Mouse (Mus musculus) adrenal gland, postnatal 25 days (tissue): ENCODE measurements around the gene Opcml. TPM values are rescaled to one million over a fixed set of nuclear protein-coding genes. Genes with fewer than 3 reads are reported as not detected.

Source experiments
- DNase-seq: peaks from one replicate; pipeline ENCODE4 v3.0.0; 2021; ENCODE audit warnings: mixed read lengths
- total RNA-seq: library from RNA; stranded (reverse); gene quantifications from 2 replicates; pipeline ENCODE4 v1.2.3, GENCODE M21; 2021

Gene Opcml
- total RNA-seq, 1 experiment from 2014 or later = 1.1 TPM

DNA sequence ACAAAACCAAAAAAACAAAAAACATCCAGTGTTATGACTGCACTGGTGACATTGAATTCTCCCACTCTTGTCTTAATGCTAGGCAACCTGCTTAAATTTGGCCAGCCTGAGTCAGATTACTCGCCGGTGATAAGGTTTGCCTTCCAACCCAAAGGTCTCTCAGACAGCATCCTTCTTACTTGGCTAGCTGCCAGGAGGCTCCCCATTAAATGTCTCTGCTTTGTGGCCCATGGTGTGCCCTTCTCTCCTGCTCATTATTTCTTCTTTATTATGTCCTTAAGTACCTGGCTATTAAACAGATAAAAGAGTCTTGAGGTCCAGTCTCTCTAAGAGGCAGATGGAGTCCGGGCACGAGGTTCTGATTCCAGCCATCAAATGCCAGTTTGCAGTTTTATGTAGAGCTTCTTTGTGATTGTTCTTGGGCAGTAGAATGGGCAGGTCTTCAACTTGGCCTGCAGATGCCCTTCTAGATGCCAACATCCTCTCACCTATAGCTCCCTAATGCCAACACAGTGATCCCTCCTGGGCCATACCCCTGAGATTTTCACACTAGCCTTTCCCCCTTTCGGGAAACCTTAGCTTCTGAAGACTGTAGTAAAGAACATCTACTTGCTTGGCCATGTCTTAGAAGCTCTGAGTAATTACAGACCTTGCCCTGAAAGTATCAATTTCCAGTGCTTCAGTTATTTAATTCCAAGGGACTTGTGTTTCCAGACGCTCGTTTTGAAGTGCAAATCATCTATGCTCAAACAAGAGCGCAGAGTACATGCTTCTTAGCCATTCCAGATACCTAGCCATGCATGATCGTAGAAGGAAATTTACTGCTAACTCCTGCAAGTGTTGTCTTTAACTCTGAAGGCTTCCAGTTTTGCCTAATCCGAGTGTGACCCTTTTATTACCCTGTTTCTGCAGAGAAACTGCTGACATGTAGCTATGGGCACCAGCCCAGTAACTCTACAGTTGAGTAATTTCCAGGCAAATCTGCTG is 986.2 kb downstream of the Opcml start:
- no peak for DNase-seq

DNA sequence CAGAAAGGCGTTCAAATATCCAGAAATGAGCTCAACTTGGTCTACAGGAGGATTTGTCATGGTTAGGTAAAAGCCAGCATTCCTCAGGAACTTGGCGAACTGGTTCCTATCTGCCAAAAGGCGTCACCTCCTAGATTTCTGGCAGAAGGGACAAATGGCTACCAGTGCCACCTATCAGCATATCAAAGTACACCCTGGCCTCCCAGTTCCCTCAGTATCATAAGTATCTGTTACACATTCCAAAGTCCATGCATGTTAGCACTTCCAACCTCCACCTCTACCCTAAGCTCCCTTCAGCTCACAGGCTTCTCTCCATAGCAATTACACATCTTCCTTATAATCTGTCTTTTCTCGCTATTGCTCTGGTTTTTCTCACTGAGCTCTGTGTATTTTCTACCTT is 993.3 kb downstream of the Opcml start:
- no peak for DNase-seq

GRCm38 (mm10) chr9:28789439-28789838 is 998.9 kb downstream of the Opcml start:
- DNase-seq = no peak

DNA sequence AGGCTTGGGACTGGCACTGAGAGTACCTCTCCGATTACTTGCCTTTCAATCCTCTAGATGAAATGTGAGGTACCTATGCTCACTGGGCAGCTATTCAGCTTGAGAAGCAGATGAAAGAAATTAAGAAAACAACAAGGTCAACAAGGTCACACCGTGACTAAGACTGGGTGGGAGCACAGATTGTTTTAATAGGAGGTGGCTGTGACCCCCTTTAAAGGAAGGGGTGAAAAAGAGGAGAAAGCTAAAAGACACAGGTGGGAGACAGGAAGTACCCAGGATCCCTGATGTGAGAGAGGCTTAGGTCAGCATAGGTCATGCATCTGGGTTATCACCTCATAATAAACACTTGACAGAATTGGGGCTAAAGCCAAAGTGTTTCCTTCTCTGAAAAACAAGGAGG is 1009.5 kb downstream of the Opcml start:
- DNase-seq = no peak

GRCm38 (mm10) chr9:28806666-28807065 is 1016.1 kb downstream of the Opcml start:
- no peak for DNase-seq

- DNase-seq = no peak
Measured at GRCm38 (mm10) chr9:28822060-28822459, 1031.5 kb downstream of the Opcml start.

DNA sequence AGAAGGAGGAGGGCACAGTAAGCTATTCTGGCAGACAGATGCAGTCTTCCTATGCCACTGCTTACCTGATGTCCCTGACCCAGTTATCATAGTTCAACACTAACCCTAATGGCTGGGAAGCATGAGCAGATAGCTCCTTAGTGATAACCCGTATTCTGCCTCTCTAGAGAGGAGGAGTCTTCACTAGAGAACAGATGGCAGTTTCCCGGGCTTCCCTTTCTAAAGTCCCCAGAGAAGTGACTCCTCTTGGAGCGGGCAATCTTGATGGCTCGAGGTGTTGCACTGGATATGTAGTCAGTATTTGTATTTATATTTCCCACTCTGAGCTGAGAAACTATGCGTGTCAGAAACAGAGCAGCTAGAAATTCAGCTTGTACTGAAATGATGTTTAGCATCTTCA is 1031.9 kb downstream of the Opcml start:
- DNase-seq = no peak

DNA sequence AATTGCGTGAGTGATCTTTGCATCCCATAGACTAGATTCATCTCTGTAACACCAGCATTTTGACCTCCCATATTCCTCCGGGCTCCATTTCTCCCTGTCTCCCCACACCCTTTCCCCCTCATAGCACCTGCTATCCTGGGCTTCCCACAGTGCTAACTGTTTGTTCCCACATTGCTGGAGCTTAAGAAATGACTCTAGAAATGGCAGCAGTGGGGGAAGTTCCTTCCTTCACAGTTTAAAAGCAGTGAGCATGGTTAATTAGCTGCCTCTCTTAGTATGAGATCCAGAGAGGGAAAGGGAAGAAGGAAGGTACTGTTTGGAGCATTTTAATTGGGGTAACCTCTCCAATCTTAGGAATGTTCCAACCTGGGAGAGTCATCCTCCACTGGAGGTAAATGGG is 1035.2 kb downstream of the Opcml start:
- DNase-seq = no peak

GRCm38 (mm10) chr9:28845961-28846570 is 1055.5 kb downstream of the Opcml start:
- DNase-seq = no peak

DNA sequence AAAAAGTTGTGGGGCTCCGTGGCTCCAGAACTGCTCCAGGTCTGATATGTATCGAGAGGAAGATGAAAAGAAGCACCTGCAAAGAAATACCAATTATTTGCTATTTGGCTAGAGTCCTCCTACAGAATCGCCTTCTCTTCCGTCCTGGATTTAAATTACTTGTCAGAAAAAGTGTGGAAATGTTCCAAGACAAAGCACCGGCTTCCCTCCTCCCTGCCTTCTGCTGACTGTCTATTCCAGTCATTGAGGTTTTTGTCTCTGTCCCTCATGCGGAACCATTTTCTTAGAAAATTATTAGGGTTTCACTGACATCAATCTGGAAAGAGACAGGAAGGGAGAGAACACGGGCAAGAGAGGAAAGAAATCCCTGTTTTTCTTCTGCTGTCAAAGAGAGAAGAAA is 1065.3 kb downstream of the Opcml start:
- DNase-seq = no peak

GRCm38 (mm10) chr9:28861983-28862382 is 1071.4 kb downstream of the Opcml start:
- no peak for DNase-seq

DNA sequence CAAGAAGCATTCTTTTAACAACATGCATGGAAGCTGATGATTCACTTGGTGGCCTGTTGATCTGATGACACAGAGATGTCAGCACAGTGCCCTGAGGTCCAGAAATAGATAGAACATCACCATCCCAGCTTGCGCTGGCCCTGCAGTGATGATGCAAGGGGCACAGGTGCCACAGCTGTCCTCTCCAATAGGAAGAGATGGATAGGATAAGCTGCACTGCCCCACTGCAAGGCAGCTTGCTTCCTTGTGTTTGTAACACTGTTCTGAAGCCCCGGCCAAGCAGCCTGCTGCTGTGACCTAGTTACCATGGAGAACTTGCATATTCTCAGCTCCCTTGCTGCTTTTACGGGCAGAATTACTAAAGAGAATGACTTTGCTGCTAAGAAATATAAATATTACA is 1076.7 kb downstream of the Opcml start:
- no peak for DNase-seq

GRCm38 (mm10) chr9:28870478-28870877 is 1079.9 kb downstream of the Opcml start:
- peak; percentile 5 for DNase-seq

- DNase-seq = no peak
Measured at GRCm38 (mm10) chr9:28882566-28882965, 1092.0 kb downstream of the Opcml start.

- peak; percentile 25 for DNase-seq
Measured at GRCm38 (mm10) chr9:28891611-28892010, 1101.0 kb downstream of the Opcml start.

DNA sequence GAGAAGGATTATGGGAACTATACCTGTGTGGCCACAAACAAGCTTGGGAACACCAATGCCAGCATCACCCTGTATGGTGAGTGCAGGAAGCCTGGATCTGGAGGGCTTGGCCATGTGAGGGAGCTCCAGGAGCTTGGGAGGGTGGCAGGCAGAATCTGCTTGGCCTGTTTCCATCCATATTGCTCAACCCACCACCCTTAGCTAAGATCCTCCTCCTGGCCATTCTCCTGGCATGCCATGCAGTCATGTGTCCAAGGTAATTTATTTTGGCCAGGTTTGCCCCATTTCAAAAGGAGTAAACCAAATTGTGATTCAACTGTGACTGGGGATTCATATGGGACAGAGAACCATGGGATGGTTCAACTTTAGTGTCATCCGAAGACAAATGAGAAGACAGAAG is 1112.7 kb downstream of the Opcml start:
- DNase-seq = peak; percentile 3

DNA sequence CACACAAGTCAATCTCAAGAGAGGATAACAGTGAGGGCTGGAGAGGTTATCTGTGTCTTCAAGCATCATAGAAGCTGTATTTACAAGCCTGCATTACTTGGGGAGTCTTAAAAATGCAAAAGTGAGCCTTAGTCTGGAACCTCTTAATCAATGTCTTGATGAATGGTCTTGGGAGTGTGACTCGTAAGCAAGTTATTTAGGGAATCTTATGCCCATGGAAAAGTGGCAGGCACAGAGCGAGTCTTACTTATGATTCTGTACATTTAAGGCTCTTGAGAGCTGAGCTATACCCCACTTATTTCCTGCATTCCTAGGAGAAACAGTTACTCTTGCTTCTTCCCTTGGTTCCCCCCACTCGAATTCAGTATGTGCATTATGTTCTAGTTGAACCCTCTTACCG is 1119.2 kb downstream of the Opcml start:
- no peak for DNase-seq

GRCm38 (mm10) chr9:28911571-28912185 is 1121.1 kb downstream of the Opcml start:
- no peak for DNase-seq

- no peak for DNase-seq
Measured at GRCm38 (mm10) chr9:28932069-28932468, 1141.5 kb downstream of the Opcml start.

DNA sequence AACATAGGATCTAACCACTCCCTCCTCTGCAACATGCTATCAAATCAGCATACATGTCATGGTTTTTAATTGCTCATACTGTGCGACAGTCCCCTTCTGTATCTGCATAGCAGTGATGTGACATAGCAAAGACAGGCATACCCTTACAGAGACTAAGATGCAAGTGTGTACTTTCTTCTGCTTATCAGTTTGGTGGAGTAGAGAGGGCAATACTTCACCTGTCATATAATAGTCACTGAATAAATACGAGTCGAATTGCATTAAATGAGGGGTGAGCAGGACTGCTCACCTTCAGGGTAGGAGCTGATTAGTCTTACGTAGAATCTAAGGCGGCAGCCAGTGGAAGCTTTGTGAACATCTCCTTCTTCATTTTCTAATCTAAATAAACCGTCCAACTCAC is 1146.6 kb downstream of the Opcml start:
- no peak for DNase-seq

DNA sequence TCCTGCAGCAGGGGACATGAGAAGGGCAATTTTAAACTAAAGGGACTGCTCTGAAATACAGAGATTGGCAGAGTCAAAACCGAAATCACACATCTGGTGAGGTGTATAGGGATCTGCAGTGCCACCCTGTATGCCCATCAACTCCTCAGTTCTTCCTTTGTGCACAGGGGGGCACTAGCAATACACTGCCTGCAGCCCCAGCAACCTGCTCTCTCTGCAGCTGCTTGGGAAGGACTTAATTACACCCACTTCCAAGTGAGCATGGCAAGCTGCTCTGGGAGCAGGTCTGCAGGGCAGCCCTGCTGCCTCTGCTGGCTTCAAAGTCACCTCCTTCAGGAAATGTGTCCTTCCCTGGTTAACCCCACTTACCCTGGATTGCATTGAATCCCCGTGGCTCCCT is 1147.4 kb downstream of the Opcml start:
- no peak for DNase-seq

- DNase-seq = no peak
Measured at GRCm38 (mm10) chr9:28940901-28941300, 1150.3 kb downstream of the Opcml start.

GRCm38 (mm10) chr9:28969455-28969854 is 1178.9 kb downstream of the Opcml start:
- DNase-seq = no peak
